Mouse (Mus musculus) adrenal gland, adult 2 months (tissue): ENCODE data around the gene Rem1. TPM values are rescaled to one million over a fixed set of nuclear protein-coding genes. Genes with fewer than 3 reads are reported as not detected.

Experiments
- DNase-seq: peaks from one replicate; pipeline ENCODE4 v3.0.0; 2021
- polyA plus RNA-seq: library from polyadenylated mRNA; depleted of rRNA; stranded (reverse); fragments of >200 nt; gene quantifications from 2 replicates; pipeline ENCODE4 v1.2.3, GENCODE M21; 2012; rRNA removed
- total RNA-seq, 2 experiments: library from RNA; stranded (reverse); gene quantifications; 2 replicates each; pipeline ENCODE4 v1.2.3; 2021

Rem1 gene
- total and polyA plus RNA-seq, 3 experiments, result 11.3 to 18.1 (median 11.9) TPM

DNA sequence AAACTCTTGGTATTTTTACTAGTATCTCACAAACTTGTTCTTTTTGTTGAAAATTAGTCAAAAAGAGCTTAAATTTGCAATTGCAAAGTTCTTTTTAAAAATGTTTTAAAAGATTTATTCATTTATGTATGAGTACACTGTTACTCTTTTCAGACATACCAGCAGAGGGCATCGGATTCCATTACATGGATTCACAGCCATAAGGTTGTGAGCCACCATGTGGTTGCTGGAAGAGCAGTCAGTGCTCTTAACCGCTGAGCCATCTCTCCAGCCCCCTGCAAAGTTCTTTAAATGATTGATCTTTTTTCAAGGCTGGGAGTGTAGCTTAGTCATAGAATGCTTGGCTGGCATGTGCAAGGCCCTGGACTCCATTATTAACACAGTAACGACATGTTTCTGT is 51.6 kb downstream of the Rem1 start:
- DNase-seq, result peak; percentile 64

DNA sequence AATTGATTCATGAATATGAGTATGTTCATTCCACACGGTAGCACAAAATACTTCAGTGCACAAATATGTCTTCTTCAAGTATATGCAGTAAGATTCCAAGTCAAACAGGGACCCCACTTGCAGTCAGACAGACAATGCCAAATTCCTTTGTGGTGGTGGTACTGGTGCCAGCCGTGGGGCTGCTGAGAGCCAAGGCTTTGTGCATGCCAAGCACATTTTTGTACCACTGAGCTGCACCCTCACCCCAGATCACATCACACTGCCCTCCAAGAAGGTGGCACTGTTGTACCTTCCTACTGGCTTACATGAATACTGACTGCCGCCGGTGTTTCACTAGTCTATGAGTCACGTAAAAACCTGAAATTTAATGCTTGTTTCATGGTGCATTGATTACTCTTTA is 52.2 kb downstream of the Rem1 start:
- no peak for DNase-seq

DNA sequence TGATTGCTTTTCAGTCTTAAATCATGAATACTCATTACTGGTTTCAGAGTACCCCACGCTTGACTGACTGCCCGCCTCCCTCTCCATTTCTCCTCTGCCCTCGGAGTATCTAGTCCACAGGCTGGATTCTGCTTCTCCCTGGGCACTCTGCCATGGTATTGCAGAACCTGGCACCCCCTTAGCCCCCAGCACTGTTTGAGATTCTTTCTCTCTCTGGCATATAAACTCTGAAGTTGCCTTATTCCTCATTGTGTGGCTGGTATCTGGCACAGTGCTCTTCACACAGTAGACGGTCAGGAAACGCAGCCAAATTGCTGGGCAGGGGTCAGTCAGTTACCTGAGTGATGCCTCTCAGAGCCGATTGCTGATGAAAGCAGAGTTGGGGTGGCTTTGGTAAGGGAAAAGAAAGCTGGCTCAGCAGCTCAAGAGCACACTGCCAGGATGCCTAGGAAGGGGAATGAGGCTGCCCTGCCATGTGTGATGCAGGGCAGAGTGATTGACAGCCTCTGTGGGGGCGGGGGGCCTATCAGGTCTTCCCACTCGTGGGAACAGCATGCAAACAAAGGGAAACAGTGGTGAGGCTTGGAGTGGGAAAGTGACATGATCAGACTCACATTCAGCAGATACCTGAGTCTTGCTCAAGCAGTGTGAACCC is 53.1 kb downstream of the Rem1 start:
- DNase-seq, result no peak

DNA sequence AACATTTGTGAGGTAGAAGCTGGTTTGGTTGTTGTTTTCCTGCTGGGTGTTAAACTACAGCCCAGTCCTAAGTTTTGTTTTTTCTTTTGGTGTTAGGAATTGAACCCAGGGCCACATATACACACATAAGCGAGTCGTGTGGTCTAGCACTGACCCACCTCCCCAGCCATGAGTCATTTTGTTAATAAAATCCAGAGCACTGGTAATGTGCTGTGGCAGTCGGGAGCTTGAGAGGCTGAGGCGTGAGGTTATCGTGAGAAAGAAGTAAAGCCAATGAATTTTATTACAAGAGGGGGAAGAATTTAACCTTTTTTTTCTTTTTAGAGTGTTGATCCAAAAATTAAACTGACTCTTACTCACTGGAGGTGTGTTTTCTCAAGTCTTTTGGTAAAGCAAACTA is 56.3 kb downstream of the Rem1 start:
- no peak for DNase-seq

Other genes starting within 250 kb of the Rem1 start
- gene Sox12, start 228.9 kb upstream of the Rem1 start, total RNA-seq, result 10 to 100 TPM in 1 of 2 experiments, 1 to 10 TPM in 1; 6.2 to 11.0 TPM
- 13.7 and 15.9 TPM in 2 replicates for gene Sox12, start 228.9 kb upstream of the Rem1 start, polyA plus RNA-seq
- gene Zcchc3, start 211.9 kb upstream of the Rem1 start, total RNA-seq, result 1 to 10 TPM; 5.4 to 7.8 TPM
- gene Zcchc3, start 211.9 kb upstream of the Rem1 start, polyA plus RNA-seq, result 3.3 and 3.7 TPM in 2 replicates
- gene 6820408C15Rik, start 211.4 kb upstream of the Rem1 start, total RNA-seq, result under 1 TPM; 0.32 to 0.35 TPM
- 0.07 and 0.13 TPM in 2 replicates for gene 6820408C15Rik, start 211.4 kb upstream of the Rem1 start, polyA plus RNA-seq
- not detected for gene Defb23, start 162.3 kb upstream of the Rem1 start, total RNA-seq
- not detected in 2 replicates for gene Defb23, start 162.3 kb upstream of the Rem1 start, polyA plus RNA-seq
- gene Defb20, start 149.9 kb upstream of the Rem1 start, total RNA-seq, result not detected
- gene Defb20, start 149.9 kb upstream of the Rem1 start, polyA plus RNA-seq, result not detected in 2 replicates
- gene Defb22, start 136.8 kb upstream of the Rem1 start, total RNA-seq, result not detected
- gene Defb22, start 136.8 kb upstream of the Rem1 start, polyA plus RNA-seq, result not detected in 2 replicates
- gene Defb26, start 115.3 kb upstream of the Rem1 start, total RNA-seq, result not detected
- gene Defb26, start 115.3 kb upstream of the Rem1 start, polyA plus RNA-seq, result not detected in 2 replicates
- gene Defb28, start 108.7 kb upstream of the Rem1 start, total RNA-seq, result not detected
- gene Defb28, start 108.7 kb upstream of the Rem1 start, polyA plus RNA-seq, result not detected in 2 replicates
- not detected for gene Defb29, start 86.9 kb upstream of the Rem1 start, total RNA-seq
- gene Defb29, start 86.9 kb upstream of the Rem1 start, polyA plus RNA-seq, result not detected in 2 replicates
- not detected for gene Gm17416, start 57.6 kb upstream of the Rem1 start, total RNA-seq
- not detected in 2 replicates for gene Gm17416, start 57.6 kb upstream of the Rem1 start, polyA plus RNA-seq
- not detected for gene Defb21, start 54.2 kb upstream of the Rem1 start, total RNA-seq
- not detected in 2 replicates for gene Defb21, start 54.2 kb upstream of the Rem1 start, polyA plus RNA-seq
- gene Defb19, start 46.6 kb upstream of the Rem1 start, total RNA-seq, result under 1 TPM in 1 of 2 experiments, not detected in 1; 0.90 TPM
- gene Defb19, start 46.6 kb upstream of the Rem1 start, polyA plus RNA-seq, result not detected in 2 replicates
- not detected for gene Defb45, start 27.6 kb upstream of the Rem1 start, total RNA-seq
- gene Defb45, start 27.6 kb upstream of the Rem1 start, polyA plus RNA-seq, result not detected in 2 replicates
- under 1 TPM in 1 of 2 experiments, not detected in 1; 0.73 TPM for gene Defb36, start 22.6 kb upstream of the Rem1 start, total RNA-seq
- gene Defb36, start 22.6 kb upstream of the Rem1 start, polyA plus RNA-seq, result 0.86 and 0.95 TPM in 2 replicates
- gene Defb25, start 3.9 kb upstream of the Rem1 start, total RNA-seq, result not detected
- 1.0 TPM in 1 of 2 replicates, not detected in the other for gene Defb25, start 3.9 kb upstream of the Rem1 start, polyA plus RNA-seq
- gene H13, start 42.5 kb downstream of the Rem1 start, total RNA-seq, result 100 to 1,000 TPM; 164 to 202 TPM
- gene H13, start 42.5 kb downstream of the Rem1 start, polyA plus RNA-seq, result 358 and 395 TPM in 2 replicates
- gene Mcts2, start 60.1 kb downstream of the Rem1 start, total RNA-seq, result 10 to 100 TPM; 26.7 to 32.9 TPM
- 1.9 and 2.3 TPM in 2 replicates for gene Mcts2, start 60.1 kb downstream of the Rem1 start, polyA plus RNA-seq
- 10 to 100 TPM; 41.5 to 67.3 TPM for gene Id1, start 109.3 kb downstream of the Rem1 start, total RNA-seq
- gene Id1, start 109.3 kb downstream of the Rem1 start, polyA plus RNA-seq, result 186 and 275 TPM in 2 replicates
- gene Cox4i2, start 127.2 kb downstream of the Rem1 start, total RNA-seq, result 1 to 10 TPM; 1.4 to 3.4 TPM
- gene Cox4i2, start 127.2 kb downstream of the Rem1 start, polyA plus RNA-seq, result 3.9 and 4.4 TPM in 2 replicates
- 10 to 100 TPM; 54.3 to 79.7 TPM for gene Bcl2l1, start 204.8 kb downstream of the Rem1 start, total RNA-seq
- gene Bcl2l1, start 204.8 kb downstream of the Rem1 start, polyA plus RNA-seq, result 42.4 and 43.8 TPM in 2 replicates
- 1 to 10 TPM; 2.0 to 4.2 TPM for gene Tpx2, start 221.0 kb downstream of the Rem1 start, total RNA-seq
- gene Tpx2, start 221.0 kb downstream of the Rem1 start, polyA plus RNA-seq, result 0.18 and 0.40 TPM in 2 replicates